Mouse (Mus musculus) heart, postnatal 14 days (tissue): ENCODE measurements at regions not wholly inside any gene's neighbourhood (a gene's known extent, or its start where the extent isn't known, plus 50 kb on each side); places are given as distances from the start of the nearest gene placed in this dataset.

ENCODE experiments used
- DNase-seq, 2 experiments: peaks; one replicate each; pipeline ENCODE4 v3.0.0; 2021 to 2022
- intact Hi-C: fragments of 180-260 bp; cut with DNase I; formaldehyde crosslinking; loops from one replicate; pipeline ENCODE4 v1.15.1; 2025

- DNase-seq, result no peak
- intact Hi-C loops, result loop anchor here (5.0 to 10.0 kb wide), 2 partner anchors 136 to 318 kb away; partner anchors contain the start of gene Kitl
These were observed 137.4 kb downstream of the Kitl start for GRCm38 (mm10) chr10:100152821-100153220.

GRCm38 (mm10) chr10:100153311-100153710 lies 137.9 kb downstream of the Kitl start:
- intact Hi-C loops, result loop anchor here (5.0 to 10.0 kb wide), 2 partner anchors 136 to 319 kb away; partner anchors contain the start of gene Kitl
- DNase-seq, result no peak

GRCm38 (mm10) chr10:100155566-100155965 lies 140.1 kb downstream of the Kitl start:
- intact Hi-C loops, result loop anchor here (10.0 kb wide), 1 partner anchor 321 kb away; no protein-coding TSS in a partner anchor
- no peak for DNase-seq

GRCm38 (mm10) chr10:100159843-100160531 lies 144.6 kb downstream of the Kitl start:
- intact Hi-C loops, result loop anchor here (10.0 kb wide), 1 partner anchor 325 kb away; no protein-coding TSS in a partner anchor
- peak; percentile 34 to 37 for DNase-seq

- intact Hi-C loops, result no loop called here
- DNase-seq, result no peak
These were observed 145.1 kb downstream of the Kitl start for GRCm38 (mm10) chr10:100160532-100160852.

GRCm38 (mm10) chr10:100161117-100161516 lies 145.7 kb downstream of the Kitl start:
- intact Hi-C loops, result no loop called here
- no peak for DNase-seq

GRCm38 (mm10) chr10:100164526-100164925 lies 149.1 kb downstream of the Kitl start:
- intact Hi-C loops, result no loop called here
- DNase-seq, result no peak

- DNase-seq, result peak in 1 of 2 experiments; percentile 24
- intact Hi-C loops, result loop anchor here (1.0 to 10.0 kb wide), 4 partner anchors 154 to 530 kb away; partner anchors contain the start of gene Kitl
These were observed 155.4 kb downstream of the Kitl start for GRCm38 (mm10) chr10:100170836-100171235.

GRCm38 (mm10) chr10:100197673-100198072 lies 137.8 kb upstream of the Gm4301 start:
- no peak for DNase-seq
- intact Hi-C loops, result no loop called here

GRCm38 (mm10) chr10:100199090-100199690 lies 136.3 kb upstream of the Gm4301 start:
- DNase-seq, result no peak
- intact Hi-C loops, result no loop called here

- intact Hi-C loops, result no loop called here
- no peak for DNase-seq
These were observed 135.0 kb upstream of the Gm4301 start for GRCm38 (mm10) chr10:100200431-100200830.

- intact Hi-C loops, result no loop called here
- DNase-seq, result no peak
These were observed 128.6 kb upstream of the Gm4301 start for GRCm38 (mm10) chr10:100206617-100207530.

- intact Hi-C loops, result no loop called here
- no peak for DNase-seq
These were observed 124.8 kb upstream of the Gm4301 start for GRCm38 (mm10) chr10:100210684-100211083.

GRCm38 (mm10) chr10:100224459-100225097 lies 110.9 kb upstream of the Gm4301 start:
- DNase-seq, result no peak
- intact Hi-C loops, result no loop called here

GRCm38 (mm10) chr10:100259235-100259900 lies 76.1 kb upstream of the Gm4301 start:
- intact Hi-C loops, result no loop called here

GRCm38 (mm10) chr10:100263447-100263846 lies 72.0 kb upstream of the Gm4301 start:
- no peak for DNase-seq
- intact Hi-C loops, result no loop called here

More at GRCm38 (mm10) chr10:100259235-100259900, 76.1 kb upstream of the Gm4301 start:
- DNase-seq, result no peak

- intact Hi-C loops, result no loop called here
- DNase-seq, result no peak
These were observed 71.4 kb upstream of the Gm4301 start for GRCm38 (mm10) chr10:100264066-100264465.

GRCm38 (mm10) chr10:100282471-100282870 lies 53.0 kb upstream of the Gm4301 start:
- intact Hi-C loops, result no loop called here

More at GRCm38 (mm10) chr10:100282471-100282870, 53.0 kb upstream of the Gm4301 start:
- DNase-seq, result no peak
